Mouse (Mus musculus) brain, embryonic 14.5 days (tissue): ENCODE results near the gene P2rx4. TPM values are rescaled to one million over a fixed set of nuclear protein-coding genes. Genes with fewer than 3 reads are reported as not detected.

Experiments
- DNase-seq: peaks from one replicate; pipeline ENCODE4 v3.0.0-alpha.2; 2011; ENCODE audit warnings: low read depth
- CTCF ChIP-seq: fragments of 200-500 bp; IDR thresholded peaks from 2 replicates; pipeline ENCODE4 v1.5.1; 2012; ENCODE audit warnings: inconsistent platforms, mild to moderate bottlenecking, moderate library complexity, borderline replicate concordance; ENCODE audit not compliant: insufficient read depth, insufficient read length; ENCODE audit errors: extremely low read depth
- POLR2A ChIP-seq: fragments of 200-500 bp; IDR thresholded peaks from 2 replicates; pipeline ENCODE4 v1.6.1; 2012; ENCODE audit warnings: mild to moderate bottlenecking, inconsistent platforms, borderline replicate concordance; ENCODE audit not compliant: poor library complexity, insufficient read depth, insufficient read length, severe bottlenecking; ENCODE audit errors: extremely low read depth
- polyA plus RNA-seq: library from polyadenylated mRNA; depleted of rRNA; stranded (reverse); fragments of >200 nt; gene quantifications from 2 replicates; pipeline ENCODE4 v1.2.3, GENCODE M21; 2012; rRNA removed

The P2rx4 gene
- polyA plus RNA-seq, 1 experiment, result 13.1 TPM

GRCm38 (mm10) chr5:122770806-122771261 is 63.5 kb downstream of the P2rx4 start:
- peak; percentile 33 for DNase-seq
- TF ChIP-seq POLR2A (no peak), CTCF (no peak)

- no peak for DNase-seq
- TF ChIP-seq POLR2A, result no peak
- no peak for TF ChIP-seq CTCF
These were observed 64.1 kb downstream of the P2rx4 start for GRCm38 (mm10) chr5:122771428-122771827.

GRCm38 (mm10) chr5:122773756-122774155 is 66.4 kb downstream of the P2rx4 start:
- DNase-seq, result peak; percentile 30
- TF ChIP-seq CTCF (no peak), POLR2A (no peak)

- no peak for DNase-seq
- TF ChIP-seq POLR2A (no peak), CTCF (no peak)
These were observed 67.6 kb downstream of the P2rx4 start for GRCm38 (mm10) chr5:122774743-122775611.

- no peak for DNase-seq
- TF ChIP-seq CTCF (no peak), POLR2A (no peak)
These were observed 68.4 kb downstream of the P2rx4 start for GRCm38 (mm10) chr5:122775646-122776286.

- TF ChIP-seq CTCF, result no peak
- no peak for TF ChIP-seq POLR2A
- DNase-seq, result no peak
These were observed 70.0 kb downstream of the P2rx4 start for GRCm38 (mm10) chr5:122777322-122777721.

GRCm38 (mm10) chr5:122778231-122779226 is 71.2 kb downstream of the P2rx4 start:
- TF ChIP-seq CTCF (no peak), POLR2A (no peak)
- peak; percentile 30 for DNase-seq

Other genes with a start within 250 kb of the P2rx4 start
- 102 and 136 TPM in 2 replicates for gene Atp2a2, start 205.3 kb upstream of the P2rx4 start, polyA plus RNA-seq
- gene Ift81, start 93.0 kb upstream of the P2rx4 start, polyA plus RNA-seq, result 26.1 and 26.9 TPM in 2 replicates
- gene P2rx7, start 63.6 kb upstream of the P2rx4 start, polyA plus RNA-seq, result 3.5 and 7.7 TPM in 2 replicates
- 53.0 and 59.7 TPM in 2 replicates for gene Camkk2, start 71.9 kb downstream of the P2rx4 start, polyA plus RNA-seq
- gene Anapc5, start 113.8 kb downstream of the P2rx4 start, polyA plus RNA-seq, result 621 and 683 TPM in 2 replicates
- 30.9 and 33.1 TPM in 2 replicates for gene Rnf34, start 142.5 kb downstream of the P2rx4 start, polyA plus RNA-seq